Mouse (Mus musculus): ENCODE data around the gene Samd4b. TPM values are rescaled to one million over a fixed set of nuclear protein-coding genes. Genes with fewer than 3 reads are reported as not detected.

The Samd4b gene
- polyA plus RNA-seq (2012; rRNA removed): 82.0 and 129 TPM in 2 replicates
- polyA plus RNA-seq (2014; fragmentation: Nextera tagmentation; extraction: Ambion mirVana): 33.0 and 35.1 TPM in 2 replicates

- Histone ChIP-seq H3K36me3 (ENCODE audit: control insufficient read depth, insufficient read depth, low read length) (no peaks in the 10 kb centered on the region), H3K9ac (ENCODE audit: low read depth, low read length, severe bottlenecking) (peak within 1 kb of the TSS; percentile 69), H3K9me3 (ENCODE audit: control insufficient read depth, low read length) (no peaks in the 10 kb centered on the region), H3K4me1 (ENCODE audit: control insufficient read depth, insufficient read depth, low read length) (peaks cover 20% of the 10 kb centered on the region), H3K27me3 (ENCODE audit: control insufficient read depth, insufficient read depth, low read length) (no peaks in the 10 kb centered on the region), H3K27ac (replicated peaks; ENCODE audit: low read depth, low read length) (peak within 1 kb of the TSS; percentile 82), H3K4me3 (replicated peaks; ENCODE audit: low read length) (peak within 1 kb of the TSS; percentile 67), H3K4me2 (replicated peaks; ENCODE audit: low read depth, low read length, severe bottlenecking) (peak within 1 kb of the TSS; percentile 59)
- peak; percentile 96 for ATAC-seq (ENCODE audit: low FRiP score, low read depth)
- TF ChIP-seq POLR2A (IDR thresholded peaks at IDR 0.05; ENCODE audit: borderline replicate concordance, extremely low read depth, insufficient read depth, insufficient read length): peak; percentile 87; the same call in 1 of the 2 replicates
- WGBS: 2% methylated on average over 66 of the region's 66 CpGs
- DNase-seq (ENCODE audit: low spot score): peak; percentile 98
Observed at GRCm38 (mm10) chr7:28597642-28598446, at the start of gene Samd4b, which contains the start of gene Pak4. Samd4b (minus strand) TSS chr7:28598144. Pak4 (minus strand) TSS chr7:28598185.

GRCm38 (mm10) chr7:28647016-28647415 lies 49.1 kb upstream of the Samd4b start:
- no peak overlapping the region for H3K4me3 ChIP-seq (replicated peaks; ENCODE audit: low read length)
- no peaks in the 10 kb centered on the region for H3K36me3 ChIP-seq (ENCODE audit: control insufficient read depth, insufficient read depth, low read length)
- H3K9me3 ChIP-seq (ENCODE audit: control insufficient read depth, low read length): no peaks in the 10 kb centered on the region
- H3K27ac ChIP-seq (replicated peaks; ENCODE audit: low read depth, low read length): no peak overlapping the region
- no peaks in the 10 kb centered on the region for H3K4me1 ChIP-seq (ENCODE audit: control insufficient read depth, insufficient read depth, low read length)
- H3K4me2 ChIP-seq (replicated peaks; ENCODE audit: low read depth, low read length, severe bottlenecking): no peak overlapping the region
- DNase-seq (ENCODE audit: low spot score) (no peak), ATAC-seq (ENCODE audit: low FRiP score, low read depth) (no peak)
- TF ChIP-seq POLR2A (IDR thresholded peaks at IDR 0.05; ENCODE audit: borderline replicate concordance, extremely low read depth, insufficient read depth, insufficient read length): no peak
- no peaks in the 10 kb centered on the region for H3K27me3 ChIP-seq (ENCODE audit: control insufficient read depth, insufficient read depth, low read length)
- 45% methylated on average over 7 of the region's 7 CpGs for whole genome bisulfite sequencing
- no peak overlapping the region for H3K9ac ChIP-seq (ENCODE audit: low read depth, low read length, severe bottlenecking)

- Histone ChIP-seq H3K9ac (ENCODE audit: low read depth, low read length, severe bottlenecking) (no peak overlapping the region), H3K27ac (replicated peaks; ENCODE audit: low read depth, low read length) (no peak overlapping the region), H3K4me1 (ENCODE audit: control insufficient read depth, insufficient read depth, low read length) (no peaks in the 10 kb centered on the region), H3K4me3 (replicated peaks; ENCODE audit: low read length) (no peak overlapping the region), H3K27me3 (ENCODE audit: control insufficient read depth, insufficient read depth, low read length) (no peaks in the 10 kb centered on the region), H3K36me3 (ENCODE audit: control insufficient read depth, insufficient read depth, low read length) (no peaks in the 10 kb centered on the region), H3K9me3 (ENCODE audit: control insufficient read depth, low read length) (no peaks in the 10 kb centered on the region), H3K4me2 (replicated peaks; ENCODE audit: low read depth, low read length, severe bottlenecking) (no peak overlapping the region)
- TF ChIP-seq POLR2A (IDR thresholded peaks at IDR 0.05; ENCODE audit: borderline replicate concordance, extremely low read depth, insufficient read depth, insufficient read length): no peak
- WGBS: 72% methylated on average over 2 of the region's 2 CpGs
- DNase-seq (ENCODE audit: low spot score) (no peak), ATAC-seq (ENCODE audit: low FRiP score, low read depth) (no peak)
Observed at GRCm38 (mm10) chr7:28645947-28646475, 48.1 kb upstream of the Samd4b start.

GRCm38 (mm10) chr7:28645366-28645765 lies 47.4 kb upstream of the Samd4b start:
- no peak for TF ChIP-seq POLR2A (IDR thresholded peaks at IDR 0.05; ENCODE audit: borderline replicate concordance, extremely low read depth, insufficient read depth, insufficient read length)
- Histone ChIP-seq H3K9me3 (ENCODE audit: control insufficient read depth, low read length) (no peaks in the 10 kb centered on the region), H3K4me2 (replicated peaks; ENCODE audit: low read depth, low read length, severe bottlenecking) (no peak overlapping the region), H3K27me3 (ENCODE audit: control insufficient read depth, insufficient read depth, low read length) (no peaks in the 10 kb centered on the region), H3K36me3 (ENCODE audit: control insufficient read depth, insufficient read depth, low read length) (no peaks in the 10 kb centered on the region), H3K27ac (replicated peaks; ENCODE audit: low read depth, low read length) (no peak overlapping the region), H3K4me3 (replicated peaks; ENCODE audit: low read length) (no peak overlapping the region), H3K4me1 (ENCODE audit: control insufficient read depth, insufficient read depth, low read length) (no peaks in the 10 kb centered on the region), H3K9ac (ENCODE audit: low read depth, low read length, severe bottlenecking) (no peak overlapping the region)
- ATAC-seq (ENCODE audit: low FRiP score, low read depth): no peak
- DNase-seq (ENCODE audit: low spot score): no peak
- 54% methylated on average over 6 of the region's 6 CpGs for WGBS

GRCm38 (mm10) chr7:28641546-28641945 lies 43.6 kb upstream of the Samd4b start:
- DNase-seq (ENCODE audit: low spot score) (no peak), ATAC-seq (ENCODE audit: low FRiP score, low read depth) (no peak)
- Histone ChIP-seq H3K4me3 (replicated peaks; ENCODE audit: low read length) (no peak overlapping the region), H3K9ac (ENCODE audit: low read depth, low read length, severe bottlenecking) (no peak overlapping the region), H3K4me2 (replicated peaks; ENCODE audit: low read depth, low read length, severe bottlenecking) (no peak overlapping the region), H3K4me1 (ENCODE audit: control insufficient read depth, insufficient read depth, low read length) (no peaks in the 10 kb centered on the region), H3K36me3 (ENCODE audit: control insufficient read depth, insufficient read depth, low read length) (no peaks in the 10 kb centered on the region), H3K9me3 (ENCODE audit: control insufficient read depth, low read length) (no peaks in the 10 kb centered on the region), H3K27me3 (ENCODE audit: control insufficient read depth, insufficient read depth, low read length) (no peaks in the 10 kb centered on the region), H3K27ac (replicated peaks; ENCODE audit: low read depth, low read length) (no peak overlapping the region)
- TF ChIP-seq POLR2A (IDR thresholded peaks at IDR 0.05; ENCODE audit: borderline replicate concordance, extremely low read depth, insufficient read depth, insufficient read length): no peak
- WGBS: 54% methylated on average over 8 of the region's 8 CpGs
